Mouse (Mus musculus) ovary, postnatal 36 days (tissue): ENCODE data around the gene Kif23.

ENCODE experiments used
- DNase-seq: peaks from one replicate; pipeline ENCODE4 v3.0.0; 2022; ENCODE audit warnings: low spot score, mixed read lengths

Gene Kif23

GRCm38 (mm10) chr9:61905576-61905975 lies 41.0 kb downstream of the Kif23 start:
- DNase-seq = no peak

GRCm38 (mm10) chr9:61904201-61904600 lies 42.4 kb downstream of the Kif23 start:
- no peak for DNase-seq

- no peak for DNase-seq
Observed at GRCm38 (mm10) chr9:61902445-61902844, 44.1 kb downstream of the Kif23 start.

- no peak for DNase-seq
Observed at GRCm38 (mm10) chr9:61901574-61901973, 45.0 kb downstream of the Kif23 start.

GRCm38 (mm10) chr9:61899804-61900203 lies 46.8 kb downstream of the Kif23 start:
- peak; percentile 76 for DNase-seq

GRCm38 (mm10) chr9:61898401-61898800 lies 48.2 kb downstream of the Kif23 start:
- peak; percentile 80 for DNase-seq

- no peak for DNase-seq
Observed at GRCm38 (mm10) chr9:61895014-61895413, 51.6 kb downstream of the Kif23 start.

GRCm38 (mm10) chr9:61889855-61890254 lies 56.7 kb downstream of the Kif23 start:
- DNase-seq = no peak

- no peak for DNase-seq
Observed at GRCm38 (mm10) chr9:61887661-61888379, 58.8 kb downstream of the Kif23 start.

- DNase-seq = no peak
Observed at GRCm38 (mm10) chr9:61885964-61886363, 60.6 kb downstream of the Kif23 start.

GRCm38 (mm10) chr9:61884936-61885335 lies 61.6 kb downstream of the Kif23 start:
- no peak for DNase-seq

- DNase-seq = no peak
Observed at GRCm38 (mm10) chr9:61884375-61884774, 62.2 kb downstream of the Kif23 start.

- no peak for DNase-seq
Observed at GRCm38 (mm10) chr9:61882179-61882578, 64.4 kb downstream of the Kif23 start.

- peak; percentile 65 for DNase-seq
Observed at GRCm38 (mm10) chr9:61878889-61879288, 67.7 kb downstream of the Kif23 start.

- DNase-seq = no peak
Observed at GRCm38 (mm10) chr9:61877373-61878112, 69.0 kb downstream of the Kif23 start.

- no peak for DNase-seq
Observed at GRCm38 (mm10) chr9:61873325-61873724, 73.2 kb downstream of the Kif23 start.

GRCm38 (mm10) chr9:61872246-61872941 lies 74.2 kb downstream of the Kif23 start:
- no peak for DNase-seq

GRCm38 (mm10) chr9:61871839-61872238 lies 74.7 kb downstream of the Kif23 start:
- no peak for DNase-seq

- no peak for DNase-seq
Observed at GRCm38 (mm10) chr9:61867659-61868058, 78.9 kb downstream of the Kif23 start.
